Mouse (Mus musculus): ENCODE results near the gene Flot1.

- TF ChIP-seq POLR2A (IDR thresholded peaks at IDR 0.05; ENCODE audit: borderline replicate concordance, insufficient read depth, low read length) (no peak), CTCF (IDR thresholded peaks at IDR 0.05; ENCODE audit: borderline replicate concordance, insufficient read depth, low read depth, low read length) (peak; percentile 74)
Measured at GRCm38 (mm10) chr17:35836178-35836965, 13.3 kb downstream of the Flot1 start.
